Mouse (Mus musculus): ENCODE measurements around the gene Myh6.

GRCm38 (mm10) chr14:54892200-54892599, 74.5 kb downstream of the Myh6 start, which contains the start of gene Pabpn1:
- TF ChIP-seq CTCF (IDR thresholded peaks at IDR 0.05; ENCODE audit: insufficient read depth, low read depth, low read length) (no peak), POLR2A (IDR thresholded peaks at IDR 0.05; ENCODE audit: insufficient read depth, low read depth, low read length) (no peak)
